Mouse (Mus musculus) neutrophil, adult 5-6 weeks (primary cell): ENCODE data around the gene Donson. TPM values are rescaled to one million over a fixed set of nuclear protein-coding genes. Genes with fewer than 3 reads are reported as not detected.
A peak's percentile ranks its signal among the peaks of the same experiment; 100 is the strongest.
"Not testable (repeated sequence)": the region's sequence is repeated elsewhere in the genome, so short reads cannot be mapped to it uniquely, and the experiment has no call there.

Experiments used
- ATAC-seq: fragments of 151-379, 151-347 bp; 2 replicates; pipeline ENCODE4 v1.8.0; 2017; ENCODE audit warnings: mild to moderate bottlenecking, moderate TSS enrichment; ENCODE audit not compliant: insufficient number of reproducible peaks, poor library complexity, low FRiP score, severe bottlenecking; ENCODE audit errors: extremely low read depth
- total RNA-seq: library from RNA; stranded (forward); fragments of 200-1000 nt; gene quantifications from 2 replicates; pipeline ENCODE4 v1.2.3, GENCODE M21; 2017

Gene Donson
- total RNA-seq, 1 experiment from 2014 or later: 81.0 TPM

- peak; percentile 93 for ATAC-seq
These were observed 40.9 kb downstream of the Donson start, which contains the start of gene Son for GRCm38 (mm10) chr16:91647461-91648219. Son (plus strand) TSS chr16:91647506.

DNA sequence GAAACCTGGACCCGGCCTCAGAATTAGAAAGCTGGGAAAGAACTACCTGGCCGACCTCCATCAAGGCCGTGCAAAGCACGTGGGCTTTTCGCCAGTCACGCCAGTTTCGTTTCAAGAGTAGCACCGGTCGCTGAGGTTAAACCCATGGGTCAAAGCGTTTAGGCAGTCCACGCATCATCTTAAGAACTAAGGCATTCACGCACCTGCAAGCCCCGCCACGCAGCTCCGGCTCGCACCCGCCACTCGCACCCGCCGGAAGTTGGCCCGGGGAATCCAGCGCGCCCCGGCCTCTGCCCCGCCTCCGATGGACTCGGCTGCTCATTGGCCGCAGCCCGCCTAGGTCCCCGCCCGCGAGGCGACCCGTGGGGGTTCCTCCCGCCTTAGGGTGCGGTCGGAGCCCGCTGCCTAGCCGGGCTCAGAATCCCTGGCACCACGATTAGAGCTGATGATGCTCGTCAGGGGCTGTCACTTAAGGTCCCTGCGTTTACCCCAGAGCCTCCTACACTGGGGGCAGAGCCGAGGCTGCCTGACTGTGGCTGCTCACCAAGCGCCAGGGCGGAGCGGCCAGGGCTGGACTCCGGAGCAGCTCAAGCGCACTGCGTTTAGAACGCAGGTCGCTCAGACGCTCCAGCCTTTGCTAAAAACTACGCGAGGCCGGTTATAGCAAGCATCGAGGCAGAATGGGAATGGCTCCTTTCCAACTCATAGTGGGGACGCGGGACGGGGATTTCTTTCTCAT, 41.7 kb downstream of the Donson start, which contains the start of gene Gart:
Gene Gart (minus strand): TSS at position 272 of the 739 bp plus-strand sequence.
- ATAC-seq: peak; percentile 69

DNA sequence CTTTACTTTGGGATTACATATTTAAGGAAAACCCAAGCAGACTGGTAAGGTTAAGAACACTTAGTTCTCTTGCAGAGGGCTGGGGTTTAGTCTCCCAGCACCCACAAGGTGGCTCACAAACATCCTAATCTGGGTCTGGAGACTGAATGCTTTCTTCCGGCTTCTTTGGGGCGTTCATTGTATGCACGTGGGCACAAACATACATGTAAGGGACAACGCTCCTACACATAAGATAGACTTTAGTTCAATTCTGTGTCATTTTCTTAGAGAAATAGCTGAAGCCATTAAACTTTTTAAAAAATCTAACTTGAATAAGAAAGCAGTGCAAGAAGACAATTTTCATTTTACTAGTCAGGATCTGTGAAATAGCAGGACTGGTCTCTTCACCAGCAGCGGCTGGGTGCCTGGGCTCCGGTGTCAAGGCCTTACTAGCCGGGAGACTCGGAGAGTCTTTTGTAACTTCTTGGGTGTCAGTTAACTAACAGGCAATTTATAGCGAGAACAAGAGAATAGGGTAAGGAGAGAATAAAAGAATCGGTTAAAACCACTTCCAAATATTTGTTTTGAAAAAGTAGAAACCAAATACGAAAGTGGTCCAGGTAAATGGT, 42.5 kb downstream of the Donson start:
- ATAC-seq: no peak

GRCm38 (mm10) chr16:91645420-91645819, 43.1 kb downstream of the Donson start:
- not testable (repeated sequence) for ATAC-seq

GRCm38 (mm10) chr16:91644901-91645300, 43.7 kb downstream of the Donson start:
- no peak for ATAC-seq

- 0 out of 2 replicates have a peak, but pooled peaks have one; percentile 51 for ATAC-seq
These were observed 48.4 kb downstream of the Donson start for GRCm38 (mm10) chr16:91640171-91640570.

- ATAC-seq: no peak
These were observed 48.9 kb downstream of the Donson start for GRCm38 (mm10) chr16:91639636-91640035.

GRCm38 (mm10) chr16:91639161-91639560, 49.4 kb downstream of the Donson start:
- no peak for ATAC-seq

GRCm38 (mm10) chr16:91633641-91634040, 54.9 kb downstream of the Donson start:
- peak; percentile 60 for ATAC-seq

GRCm38 (mm10) chr16:91632940-91633339, 55.6 kb downstream of the Donson start:
- no peak for ATAC-seq

DNA sequence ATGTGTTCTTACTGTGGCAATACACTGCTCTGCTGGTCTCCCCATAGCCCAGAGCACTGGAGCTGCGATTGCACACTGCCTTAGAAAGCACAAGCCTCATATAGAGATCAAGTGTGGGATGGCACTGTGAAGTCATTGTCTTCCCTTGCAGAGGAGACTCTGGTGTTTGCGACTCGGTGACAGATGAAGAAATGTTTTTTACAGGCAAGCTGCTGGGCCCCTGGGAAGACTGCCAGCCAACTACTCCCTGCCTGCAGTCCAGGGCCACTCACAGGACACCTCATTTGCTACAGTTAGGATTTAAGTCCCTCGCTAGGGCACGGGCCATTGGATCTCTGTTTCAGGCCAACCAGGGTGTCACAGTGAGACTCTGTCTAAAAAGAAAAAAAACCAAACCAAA, 56.1 kb downstream of the Donson start:
- no peak for ATAC-seq

DNA sequence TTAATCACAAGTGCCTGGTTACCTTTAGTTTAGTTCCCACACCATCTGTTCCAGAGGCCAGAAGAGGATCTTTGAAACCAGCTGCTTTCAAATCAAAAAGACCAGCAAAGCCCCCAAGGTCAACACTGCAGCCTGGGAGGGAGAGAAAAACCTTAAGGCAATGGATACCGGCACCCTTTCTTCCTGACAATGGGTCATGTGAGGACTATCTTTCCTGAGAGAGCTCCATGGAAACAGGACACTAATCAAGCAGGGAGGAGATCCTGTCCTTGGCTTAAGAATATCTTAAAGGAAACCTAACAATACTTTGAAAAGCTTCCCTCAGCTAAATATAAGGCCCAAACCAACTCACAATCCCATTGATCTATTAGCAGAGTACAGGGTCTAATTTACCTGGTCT, 58.0 kb downstream of the Donson start:
- ATAC-seq: no peak

GRCm38 (mm10) chr16:91629749-91630148, 58.8 kb downstream of the Donson start:
- peak; percentile 77 for ATAC-seq

DNA sequence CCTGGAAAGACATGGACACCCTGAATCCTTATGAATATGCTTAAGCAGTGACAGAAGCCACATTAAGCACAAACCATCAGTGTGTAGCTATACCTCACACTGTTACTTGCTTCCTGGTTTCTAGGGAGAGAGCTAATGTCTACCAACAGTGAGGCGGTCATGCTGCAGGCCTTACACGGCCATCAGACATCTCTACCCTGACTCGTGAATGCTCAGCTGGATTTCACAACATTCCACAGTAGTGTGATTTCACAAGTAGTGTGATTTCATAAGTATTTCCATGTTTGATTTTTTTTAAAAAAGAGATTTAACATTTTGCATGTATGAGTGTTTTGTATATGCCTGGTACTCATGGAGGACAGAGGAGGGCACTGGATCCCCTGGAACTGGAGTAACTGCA, 59.9 kb downstream of the Donson start:
- no peak for ATAC-seq

- no peak for ATAC-seq
These were observed 60.7 kb downstream of the Donson start for GRCm38 (mm10) chr16:91627831-91628230.

Other genes with a start within 250 kb of the Donson start
- gene Ifnar1, start 203.5 kb downstream of the Donson start, total RNA-seq: 159 and 168 TPM in 2 replicates
- 58.2 and 72.7 TPM in 2 replicates for gene Ifngr2, start 141.7 kb downstream of the Donson start, total RNA-seq
- gene Tmem50b, start 91.0 kb downstream of the Donson start, total RNA-seq: 81.5 and 86.4 TPM in 2 replicates
- 8.3 and 9.1 TPM in 2 replicates for gene Dnajc28, start 69.7 kb downstream of the Donson start, total RNA-seq
- 37.3 and 48.8 TPM in 2 replicates for gene Gart, start 41.8 kb downstream of the Donson start, total RNA-seq
- 542 and 583 TPM in 2 replicates for gene Son, start 41.3 kb downstream of the Donson start, total RNA-seq
- 82.5 and 90.5 TPM in 2 replicates for gene Cryzl1, start 40.2 kb upstream of the Donson start, total RNA-seq
- 20.7 and 27.0 TPM in 2 replicates for gene Itsn1, start 40.5 kb upstream of the Donson start, total RNA-seq